Mouse (Mus musculus) testis, adult 2 months (tissue): Measurements from ENCODE around the gene Mtmr3. TPM values are rescaled to one million over a fixed set of nuclear protein-coding genes. Genes with fewer than 3 reads are reported as not detected.
A peak's percentile ranks its signal among the peaks of the same experiment; 100 is the strongest.

Experiments
- H3K27ac ChIP-seq: fragments of 200-500 bp; 2 replicates; pipeline ENCODE4 v1.5.1; 2012; ENCODE audit warnings: low read depth, low read length; ENCODE audit not compliant: control insufficient read depth, insufficient read depth
- H3K27me3 ChIP-seq: fragments of 200-500 bp; 2 replicates; pipeline ENCODE4 v1.6.1; 2012; ENCODE audit warnings: mild to moderate bottlenecking, low read length, moderate library complexity; ENCODE audit not compliant: control insufficient read depth, insufficient read depth
- H3K36me3 ChIP-seq: fragments of 200-500 bp; 2 replicates; pipeline ENCODE4 v1.6.1; 2012; ENCODE audit warnings: mild to moderate bottlenecking, low read length; ENCODE audit not compliant: control insufficient read depth, insufficient read depth
- H3K4me1 ChIP-seq: fragments of 200-500 bp; 2 replicates; pipeline ENCODE4 v1.6.1; 2012; ENCODE audit warnings: low read length; ENCODE audit not compliant: control insufficient read depth, insufficient read depth
- H3K4me3 ChIP-seq: fragments of 200-500 bp; 2 replicates; pipeline ENCODE4 v1.5.1; 2012; ENCODE audit warnings: low read depth, mild to moderate bottlenecking, low read length, moderate library complexity, mixed read lengths; ENCODE audit not compliant: control insufficient read depth
- CTCF ChIP-seq: fragments of 200-500 bp; IDR thresholded peaks from 2 replicates; pipeline ENCODE4 v1.5.1; 2012; ENCODE audit warnings: low read depth, mild to moderate bottlenecking, inconsistent platforms, low read length, moderate library complexity; ENCODE audit not compliant: control insufficient read depth, insufficient read depth, insufficient replicate concordance
- POLR2A ChIP-seq: fragments of 200-500 bp; IDR thresholded peaks from 2 replicates; pipeline ENCODE4 v1.6.1; 2012; ENCODE audit warnings: low read depth, mild to moderate bottlenecking, inconsistent platforms, low read length, moderate library complexity; ENCODE audit not compliant: control insufficient read depth
- polyA plus RNA-seq: library from polyadenylated mRNA; depleted of rRNA; stranded (reverse); fragments of >200 nt; gene quantifications from 2 replicates; pipeline ENCODE4 v1.2.3, GENCODE M21; 2012

Mtmr3 gene
- polyA plus RNA-seq, 1 experiment = 23.4 TPM

DNA sequence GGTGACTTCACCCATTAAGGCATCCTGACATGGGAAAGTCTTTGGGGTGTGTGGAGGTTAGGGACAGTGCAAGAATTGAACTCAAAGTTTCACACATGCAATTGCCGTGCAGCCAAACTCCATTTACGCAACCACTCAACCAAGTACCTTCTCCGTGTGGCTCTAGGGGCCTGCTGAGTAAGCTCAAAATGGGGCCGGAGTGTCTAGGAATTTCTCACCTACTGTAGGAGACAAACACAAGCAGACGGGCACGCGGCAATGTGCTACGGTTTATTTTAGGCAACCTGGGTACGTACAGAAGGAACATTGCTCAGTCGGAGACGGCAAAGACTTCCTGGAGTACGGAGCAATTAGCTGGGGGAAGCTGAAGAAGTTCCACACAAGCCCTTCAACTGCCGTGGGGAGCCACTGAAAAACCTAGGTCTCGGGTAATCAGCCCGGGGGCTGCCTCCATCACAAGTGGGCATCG lies 25.4 kb upstream of the Mtmr3 start, which contains the start of gene Gm11032:
Gm11032 (plus strand) TSS at position 51 of the 469 bp plus-strand sequence.
- Histone ChIP-seq H3K36me3 (no peaks in the 10 kb centered on the region), H3K27ac (peak within 1 kb of the TSS; percentile 80), H3K4me3 (peak within 1 kb of the TSS; percentile 31), H3K4me1 (peaks cover 10% of the 10 kb centered on the region; the same call in 1 of the 2 replicates), H3K27me3 (no peaks in the 10 kb centered on the region)
- TF ChIP-seq CTCF = no peak
- no peak for TF ChIP-seq POLR2A

DNA sequence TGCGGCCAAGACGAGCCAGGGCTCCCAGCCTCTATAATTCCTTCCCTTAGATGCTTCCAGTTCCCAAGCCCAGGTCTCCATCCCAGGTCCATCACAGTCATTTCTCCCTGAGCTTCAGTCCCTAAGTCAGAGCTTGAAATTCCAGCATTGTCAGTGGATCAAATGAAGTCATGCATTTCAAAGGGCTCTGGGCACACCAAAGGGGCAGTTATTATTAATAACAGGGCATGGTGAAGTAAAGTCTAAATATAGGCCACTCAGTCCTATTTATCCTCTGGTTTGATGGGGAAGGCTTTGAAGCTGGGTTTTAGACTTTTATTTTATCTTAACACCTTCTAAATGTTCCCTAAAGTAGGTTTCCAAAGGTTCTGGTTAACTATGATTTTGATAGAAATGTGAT lies 17.2 kb upstream of the Mtmr3 start:
- no peak overlapping the region for H3K27ac ChIP-seq
- no peak overlapping the region for H3K4me3 ChIP-seq
- no peaks in the 10 kb centered on the region for H3K36me3 ChIP-seq
- H3K4me1 ChIP-seq = no peaks in the 10 kb centered on the region
- no peak for TF ChIP-seq POLR2A
- TF ChIP-seq CTCF = no peak
- H3K27me3 ChIP-seq = no peaks in the 10 kb centered on the region

DNA sequence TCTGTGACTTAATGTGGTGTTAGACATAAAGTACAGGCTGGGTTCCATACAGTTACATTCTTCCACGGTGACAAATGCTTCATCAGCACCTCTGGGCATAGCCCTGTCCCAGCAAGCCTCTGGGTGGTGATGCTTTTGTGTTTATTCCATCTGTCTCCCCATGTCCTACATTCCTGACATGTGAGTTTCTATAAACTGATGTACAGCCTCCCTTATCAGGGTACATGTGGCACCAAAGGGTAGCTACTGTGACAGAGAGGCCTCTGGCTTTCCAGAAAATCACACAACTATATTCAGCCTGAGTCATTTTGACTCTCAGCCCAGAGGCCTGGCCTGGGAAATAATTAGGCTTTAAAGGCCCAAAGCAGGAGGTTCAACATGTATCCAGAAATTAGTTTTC lies 11.9 kb upstream of the Mtmr3 start:
- TF ChIP-seq CTCF (no peak), POLR2A (no peak)

DNA sequence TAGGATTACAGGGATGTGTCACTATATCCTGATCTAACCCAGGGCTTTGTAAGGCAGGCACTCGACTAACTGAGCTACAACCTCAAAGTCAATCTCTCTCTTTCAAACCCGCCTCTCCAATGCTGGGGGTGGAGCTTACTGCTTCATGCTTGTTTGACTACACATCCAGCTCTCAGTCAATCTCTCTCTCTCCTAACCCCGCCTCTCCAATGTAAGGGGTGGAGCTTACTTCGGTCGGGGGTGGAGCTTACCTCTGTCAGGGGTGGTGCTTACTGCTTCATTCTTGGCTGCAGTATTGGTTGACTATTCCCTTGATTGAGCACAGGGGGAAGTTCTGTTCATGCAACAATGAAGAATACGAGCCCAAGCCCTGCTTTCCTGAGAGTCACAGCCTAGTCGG lies 10.8 kb upstream of the Mtmr3 start:
- Histone ChIP-seq H3K27me3 (no peaks in the 10 kb centered on the region), H3K4me1 (peaks cover 3% of the 10 kb centered on the region), H3K27ac (no peak overlapping the region), H3K4me3 (no peak overlapping the region), H3K36me3 (no peaks in the 10 kb centered on the region)
- no peak for TF ChIP-seq CTCF
- TF ChIP-seq POLR2A = no peak

More for the DNA sequence above, 11.9 kb upstream of the Mtmr3 start:
- Histone ChIP-seq H3K27ac (no peak overlapping the region), H3K36me3 (no peaks in the 10 kb centered on the region), H3K4me1 (peaks cover 3% of the 10 kb centered on the region), H3K4me3 (no peak overlapping the region), H3K27me3 (no peaks in the 10 kb centered on the region)

DNA sequence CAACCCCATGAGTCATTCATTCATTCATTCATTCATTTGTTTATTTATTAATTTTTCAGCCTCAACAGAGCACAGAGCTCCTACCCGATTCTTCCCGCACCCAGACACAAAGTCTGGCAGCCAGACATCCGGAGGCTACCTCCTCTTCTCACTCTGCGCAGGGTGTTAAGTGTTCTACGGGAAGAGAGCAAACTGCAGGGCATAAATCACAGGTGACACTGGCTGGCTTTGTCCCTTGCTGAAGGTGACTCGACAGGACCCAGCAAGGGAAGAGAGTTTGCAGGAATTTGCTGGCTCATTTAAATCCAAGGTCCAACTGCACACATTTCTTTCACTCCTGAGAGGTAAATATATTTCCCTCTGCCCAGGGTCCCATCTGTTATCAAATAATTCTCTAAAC lies 9.8 kb upstream of the Mtmr3 start:
- TF ChIP-seq CTCF = no peak
- TF ChIP-seq POLR2A = no peak
- Histone ChIP-seq H3K27ac (no peak overlapping the region), H3K4me1 (peaks cover 3% of the 10 kb centered on the region), H3K4me3 (no peak overlapping the region), H3K27me3 (no peaks in the 10 kb centered on the region), H3K36me3 (no peaks in the 10 kb centered on the region)

DNA sequence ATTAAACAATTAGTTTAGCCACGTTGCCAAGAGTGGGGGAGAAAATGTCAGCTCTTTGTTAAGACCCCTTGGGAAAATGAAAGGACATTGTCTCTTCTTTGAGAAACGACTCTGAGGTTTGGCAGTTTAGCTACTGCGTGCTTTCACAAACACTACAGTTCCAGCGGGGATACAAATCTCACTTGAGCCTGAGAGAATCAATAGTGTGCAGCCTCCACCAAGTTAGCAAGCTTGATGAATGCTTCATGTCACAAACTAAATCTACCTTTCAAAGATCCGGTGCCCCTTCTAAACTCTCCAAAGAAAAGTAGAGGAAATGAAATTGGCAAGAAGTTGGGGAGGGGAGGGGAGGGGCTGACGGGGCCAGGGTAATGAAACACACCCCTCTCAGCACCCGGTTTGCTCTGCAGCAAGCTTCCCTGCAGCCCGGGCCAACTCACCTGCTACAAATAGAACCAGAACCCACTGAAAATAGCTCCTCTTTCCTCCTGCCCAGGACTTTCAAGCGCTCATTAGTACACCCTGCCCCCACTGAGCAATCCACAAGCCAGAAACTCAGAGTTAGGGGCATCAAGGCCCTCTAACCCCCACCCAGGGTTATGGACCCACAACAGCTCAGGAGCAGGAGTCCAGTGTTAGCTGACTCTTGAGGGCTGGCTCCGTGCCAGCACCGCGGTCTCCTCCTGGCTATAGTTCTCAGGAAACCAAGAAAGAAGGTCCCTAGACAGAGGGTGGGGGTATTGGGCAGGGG lies 8.2 kb upstream of the Mtmr3 start:
- no peaks in the 10 kb centered on the region for H3K36me3 ChIP-seq
- H3K27me3 ChIP-seq = no peaks in the 10 kb centered on the region
- TF ChIP-seq POLR2A (no peak), CTCF (no peak)
- peaks cover 3% of the 10 kb centered on the region for H3K4me1 ChIP-seq
- no peak overlapping the region for H3K27ac ChIP-seq
- H3K4me3 ChIP-seq = no peak overlapping the region

DNA sequence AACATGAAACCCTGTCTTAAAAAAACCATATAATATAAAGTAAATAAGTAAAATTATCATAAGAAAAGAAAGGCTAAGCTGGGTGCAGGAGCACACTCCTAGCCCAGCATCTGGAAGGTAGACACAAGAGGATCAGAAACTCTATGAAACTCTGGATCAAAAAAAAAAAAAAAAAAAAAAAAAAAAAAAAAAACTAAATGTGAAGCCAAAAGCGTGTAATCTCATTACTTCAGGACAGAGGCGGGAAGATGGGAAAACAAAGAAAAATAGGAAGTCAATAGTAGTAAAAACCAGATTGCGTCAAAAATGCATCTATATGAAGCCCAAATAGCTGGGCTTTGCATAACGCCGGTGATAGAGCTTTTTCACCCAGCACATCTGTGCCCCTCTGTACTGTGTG lies 7.2 kb upstream of the Mtmr3 start:
- Histone ChIP-seq H3K36me3 (no peaks in the 10 kb centered on the region), H3K4me1 (peaks cover 3% of the 10 kb centered on the region), H3K27me3 (no peaks in the 10 kb centered on the region), H3K4me3 (no peak overlapping the region), H3K27ac (no peak overlapping the region)
- TF ChIP-seq CTCF (no peak), POLR2A (no peak)
